Mouse (Mus musculus): ENCODE results near the gene Bet1l. TPM values are rescaled to one million over a fixed set of nuclear protein-coding genes. Genes with fewer than 3 reads are reported as not detected.

The Bet1l gene
- polyA plus RNA-seq, 1 experiment from 2014 or later: 47.5 TPM

- H3K9ac ChIP-seq (ENCODE audit: low read depth, low read length): no peak overlapping the region
- no peak overlapping the region for H3K4me2 ChIP-seq (ENCODE audit: low read length)
- H3K27me3 ChIP-seq (replicated peaks; ENCODE audit: control insufficient read depth, insufficient read depth, low read length): no peaks in the 10 kb centered on the region
- no peaks in the 10 kb centered on the region for H3K9me3 ChIP-seq (ENCODE audit: control insufficient read depth, low read length)
- no peak for ATAC-seq
- WGBS: 93% methylated on average over 4 of the region's 4 CpGs
- peaks cover 18% of the 10 kb centered on the region for H3K36me3 ChIP-seq (ENCODE audit: control insufficient read depth, insufficient read depth, low read length)
- no peak overlapping the region for H3K4me3 ChIP-seq (ENCODE audit: low read length)
- no peak overlapping the region for H3K27ac ChIP-seq (ENCODE audit: low read depth, low read length)
- peaks cover 8% of the 10 kb centered on the region for H3K4me1 ChIP-seq (ENCODE audit: control insufficient read depth, insufficient read depth, low read depth, low read length)
These were observed 5.5 kb downstream of the Bet1l start for GRCm38 (mm10) chr7:140851916-140852315.

GRCm38 (mm10) chr7:140848591-140848990 is 8.8 kb downstream of the Bet1l start:
- H3K27me3 ChIP-seq (replicated peaks; ENCODE audit: control insufficient read depth, insufficient read depth, low read length): 0 out of 2 replicates have a peak, but pooled peaks cover 3% of the 10 kb centered on the region
- H3K36me3 ChIP-seq (ENCODE audit: control insufficient read depth, insufficient read depth, low read length): peaks cover 18% of the 10 kb centered on the region
- H3K4me1 ChIP-seq (ENCODE audit: control insufficient read depth, insufficient read depth, low read depth, low read length): no peaks in the 10 kb centered on the region
- ATAC-seq: no peak
- H3K4me2 ChIP-seq (ENCODE audit: low read length): no peak overlapping the region
- 95% methylated on average over 10 of the region's 10 CpGs for WGBS
- no peaks in the 10 kb centered on the region for H3K9me3 ChIP-seq (ENCODE audit: control insufficient read depth, low read length)
- H3K27ac ChIP-seq (ENCODE audit: low read depth, low read length): no peak overlapping the region
- no peak overlapping the region for H3K9ac ChIP-seq (ENCODE audit: low read depth, low read length)
- H3K4me3 ChIP-seq (ENCODE audit: low read length): no peak overlapping the region

- no peak within 1 kb of the TSS for H3K27ac ChIP-seq (ENCODE audit: low read depth, low read length)
- no peak within 1 kb of the TSS for H3K4me3 ChIP-seq (ENCODE audit: low read length)
- 0 out of 2 replicates have a peak, but pooled peaks have one; percentile 7 for ATAC-seq
- H3K36me3 ChIP-seq (ENCODE audit: control insufficient read depth, insufficient read depth, low read length): peaks cover 12% of the 10 kb centered on the region
- 62% methylated on average over 11 of the region's 11 CpGs for WGBS
- H3K9ac ChIP-seq (ENCODE audit: low read depth, low read length): no peak within 1 kb of the TSS
- no peaks in the 10 kb centered on the region for H3K4me1 ChIP-seq (ENCODE audit: control insufficient read depth, insufficient read depth, low read depth, low read length)
- H3K27me3 ChIP-seq (replicated peaks; ENCODE audit: control insufficient read depth, insufficient read depth, low read length): 0 out of 2 replicates have a peak, but pooled peaks cover 3% of the 10 kb centered on the region
- no peaks in the 10 kb centered on the region for H3K9me3 ChIP-seq (ENCODE audit: control insufficient read depth, low read length)
- no peak within 1 kb of the TSS for H3K4me2 ChIP-seq (ENCODE audit: low read length)
These were observed 9.4 kb downstream of the Bet1l start, which contains the start of gene Odf3 for GRCm38 (mm10) chr7:140847755-140848580. Odf3 (plus strand) TSS chr7:140847805.

- Histone ChIP-seq H3K4me2 (ENCODE audit: low read length) (no peak overlapping the region), H3K36me3 (ENCODE audit: control insufficient read depth, insufficient read depth, low read length) (peaks cover 4% of the 10 kb centered on the region), H3K9me3 (ENCODE audit: control insufficient read depth, low read length) (no peaks in the 10 kb centered on the region), H3K9ac (ENCODE audit: low read depth, low read length) (no peak overlapping the region), H3K27me3 (replicated peaks; ENCODE audit: control insufficient read depth, insufficient read depth, low read length) (0 out of 2 replicates have a peak, but pooled peaks cover 3% of the 10 kb centered on the region), H3K4me1 (ENCODE audit: control insufficient read depth, insufficient read depth, low read depth, low read length) (no peaks in the 10 kb centered on the region), H3K4me3 (ENCODE audit: low read length) (no peak overlapping the region), H3K27ac (ENCODE audit: low read depth, low read length) (no peak overlapping the region)
- WGBS: 90% methylated on average over 10 of the region's 10 CpGs
- no peak for ATAC-seq
These were observed 10.7 kb downstream of the Bet1l start for GRCm38 (mm10) chr7:140846676-140847075.

GRCm38 (mm10) chr7:140845683-140846082 is 11.7 kb downstream of the Bet1l start:
- no peaks in the 10 kb centered on the region for H3K9me3 ChIP-seq (ENCODE audit: control insufficient read depth, low read length)
- H3K27ac ChIP-seq (ENCODE audit: low read depth, low read length): no peak overlapping the region
- no peaks in the 10 kb centered on the region for H3K36me3 ChIP-seq (ENCODE audit: control insufficient read depth, insufficient read depth, low read length)
- no peak overlapping the region for H3K9ac ChIP-seq (ENCODE audit: low read depth, low read length)
- 54% methylated on average over 4 of the region's 4 CpGs for WGBS
- no peak overlapping the region for H3K4me3 ChIP-seq (ENCODE audit: low read length)
- no peaks in the 10 kb centered on the region for H3K4me1 ChIP-seq (ENCODE audit: control insufficient read depth, insufficient read depth, low read depth, low read length)
- H3K4me2 ChIP-seq (ENCODE audit: low read length): no peak overlapping the region
- 0 out of 2 replicates have a peak, but pooled peaks cover 6% of the 10 kb centered on the region for H3K27me3 ChIP-seq (replicated peaks; ENCODE audit: control insufficient read depth, insufficient read depth, low read length)
- no peak for ATAC-seq

- Histone ChIP-seq H3K4me2 (ENCODE audit: low read length) (no peak within 1 kb of the TSS), H3K36me3 (ENCODE audit: control insufficient read depth, insufficient read depth, low read length) (no peaks in the 10 kb centered on the region), H3K9ac (ENCODE audit: low read depth, low read length) (no peak within 1 kb of the TSS), H3K27ac (ENCODE audit: low read depth, low read length) (no peak within 1 kb of the TSS), H3K4me3 (ENCODE audit: low read length) (no peak within 1 kb of the TSS), H3K27me3 (replicated peaks; ENCODE audit: control insufficient read depth, insufficient read depth, low read length) (0 out of 2 replicates have a peak, but pooled peaks cover 6% of the 10 kb centered on the region), H3K4me1 (ENCODE audit: control insufficient read depth, insufficient read depth, low read depth, low read length) (no peaks in the 10 kb centered on the region), H3K9me3 (ENCODE audit: control insufficient read depth, low read length) (no peaks in the 10 kb centered on the region)
- ATAC-seq: peak; percentile 85
- 29% methylated on average over 14 of the region's 14 CpGs for WGBS
These were observed 12.3 kb downstream of the Bet1l start, which contains the start of gene Scgb1c1 for GRCm38 (mm10) chr7:140844905-140845665. Scgb1c1 (plus strand) TSS chr7:140845547.

- no peaks in the 10 kb centered on the region for H3K36me3 ChIP-seq (ENCODE audit: control insufficient read depth, insufficient read depth, low read length)
- no peak overlapping the region for H3K9ac ChIP-seq (ENCODE audit: low read depth, low read length)
- no peak overlapping the region for H3K4me3 ChIP-seq (ENCODE audit: low read length)
- 0 out of 2 replicates have a peak, but pooled peaks cover 6% of the 10 kb centered on the region for H3K27me3 ChIP-seq (replicated peaks; ENCODE audit: control insufficient read depth, insufficient read depth, low read length)
- WGBS: 79% methylated on average over 7 of the region's 7 CpGs
- ATAC-seq: no peak
- no peak overlapping the region for H3K4me2 ChIP-seq (ENCODE audit: low read length)
- no peaks in the 10 kb centered on the region for H3K9me3 ChIP-seq (ENCODE audit: control insufficient read depth, low read length)
- no peak overlapping the region for H3K27ac ChIP-seq (ENCODE audit: low read depth, low read length)
- no peaks in the 10 kb centered on the region for H3K4me1 ChIP-seq (ENCODE audit: control insufficient read depth, insufficient read depth, low read depth, low read length)
These were observed 13.6 kb downstream of the Bet1l start for GRCm38 (mm10) chr7:140843806-140844205.

- Histone ChIP-seq H3K4me3 (ENCODE audit: low read length) (no peak overlapping the region), H3K9ac (ENCODE audit: low read depth, low read length) (no peak overlapping the region), H3K27ac (ENCODE audit: low read depth, low read length) (no peak overlapping the region), H3K9me3 (ENCODE audit: control insufficient read depth, low read length) (no peaks in the 10 kb centered on the region), H3K4me1 (ENCODE audit: control insufficient read depth, insufficient read depth, low read depth, low read length) (no peaks in the 10 kb centered on the region), H3K36me3 (ENCODE audit: control insufficient read depth, insufficient read depth, low read length) (no peaks in the 10 kb centered on the region), H3K27me3 (replicated peaks; ENCODE audit: control insufficient read depth, insufficient read depth, low read length) (0 out of 2 replicates have a peak, but pooled peaks cover 6% of the 10 kb centered on the region), H3K4me2 (ENCODE audit: low read length) (no peak overlapping the region)
- ATAC-seq: no peak
- 42% methylated on average over 19 of the region's 19 CpGs for WGBS
These were observed 16.3 kb downstream of the Bet1l start for GRCm38 (mm10) chr7:140840750-140841735.
